Mouse (Mus musculus): ENCODE measurements around the gene Txk.

DNA sequence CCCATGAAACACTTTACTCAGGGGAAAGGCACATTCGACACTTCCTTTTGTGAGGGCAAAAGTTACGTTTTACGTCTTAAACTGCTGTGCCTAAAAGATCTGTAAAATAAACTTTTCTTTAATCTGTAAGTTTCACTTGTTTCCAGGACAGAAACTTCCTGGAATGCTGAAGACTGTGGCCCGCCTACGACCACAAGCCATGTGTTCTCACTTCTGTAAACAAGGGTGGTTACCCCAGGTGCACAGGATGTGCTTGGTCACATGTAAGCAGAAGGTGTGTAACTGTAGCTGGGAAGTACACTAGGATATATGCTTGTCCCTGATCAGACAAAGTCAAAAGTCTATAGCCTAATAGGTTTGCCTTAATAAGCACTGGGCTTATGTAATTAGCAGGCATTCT lies 8.7 kb upstream of the Txk start:
- no peak for TF ChIP-seq CTCF (IDR thresholded peaks at IDR 0.05; ENCODE audit: low read depth, low read length)
- TF ChIP-seq POLR2AphosphoS5 (IDR thresholded peaks at IDR 0.05; ENCODE audit: insufficient replicate concordance, low read depth, low read length), result no peak
- TF ChIP-seq GATA1 (IDR thresholded peaks at IDR 0.05; ENCODE audit: borderline replicate concordance, low read length), result no peak
- no peak for TF ChIP-seq GATA2 (IDR thresholded peaks at IDR 0.05; ENCODE audit: borderline replicate concordance, low read depth, low read length)

Measured in G1E (cell line).